In genomic region chr12:11367099-11367765, GRCm38 (mm10) we compare ENCODE assay signal across 17 mouse cellular contexts.
"Had no signal": no experiment of that assay in that cellular context is flagged by ENCODE, and none has a peak within 500 bp of the region (broad histone marks: within the 10 kb centered on the region; RNA-seq: fewer than 3 reads in every experiment).

No protein-coding gene starts in this region.

- H3K36me3 ChIP-seq: limb, embryonic 10.5 days; liver, embryonic 15.5 days; midbrain, embryonic 12.5 days; neural tube, embryonic 13.5 days had no signal

- H3K27me3 ChIP-seq: liver, embryonic 15.5 days; midbrain, embryonic 12.5 days; neural tube, embryonic 13.5 days had no signal

- H3K9ac ChIP-seq: liver, embryonic 15.5 days; midbrain, embryonic 12.5 days; neural tube, embryonic 13.5 days had no signal

- H3K4me1 ChIP-seq: limb, embryonic 10.5 days; liver, embryonic 15.5 days; midbrain, embryonic 12.5 days; neural tube, embryonic 13.5 days had no signal

- DNase-seq: kidney, adult 8-10 months; kidney, postnatal 36 days; layer of hippocampus, adult 9-11 months; layer of hippocampus, postnatal 36 days; retina, postnatal 1 day; right cerebral cortex, postnatal 4 days; spleen, adult 18-20 months; thymus, adult 18-20 months; thymus, postnatal 14 days had no signal

- ATAC-seq: intestine, embryonic 16.5 days; midbrain, embryonic 16.5 days had no signal

- H3K9me3 ChIP-seq: limb, embryonic 10.5 days; liver, embryonic 15.5 days; midbrain, embryonic 12.5 days; neural tube, embryonic 13.5 days had no signal

- H3K4me2 ChIP-seq: liver, embryonic 11.5 days; liver, embryonic 15.5 days; midbrain, embryonic 12.5 days; neural tube, embryonic 13.5 days had no signal

- H3K4me3 ChIP-seq: limb, embryonic 10.5 days; liver, embryonic 15.5 days; midbrain, embryonic 12.5 days; neural tube, embryonic 13.5 days had no signal

- H3K27ac ChIP-seq: limb, embryonic 10.5 days; liver, embryonic 15.5 days; macrophage; midbrain, embryonic 12.5 days; neural tube, embryonic 13.5 days had no signal
